Mouse (Mus musculus): ENCODE measurements at regions not wholly inside any gene's neighbourhood (a gene's known extent, or its start where the extent isn't known, plus 50 kb on each side); places are given as distances from the start of the nearest gene placed in this dataset.

- TF ChIP-seq CTCF (IDR thresholded peaks at IDR 0.05; ENCODE audit: low read depth) (no peak), EP300 (IDR thresholded peaks at IDR 0.05; ENCODE audit: low read depth) (no peak)
Observed at GRCm38 (mm10) chr11:8212714-8213113, 451.6 kb downstream of the Tns3 start.

Measured in heart, postnatal 0 days (tissue).